Mouse (Mus musculus) urinary bladder, adult 18-20 months (tissue): ENCODE measurements around the gene Slc27a4.

Experiments used
- DNase-seq, 2 experiments: peaks; one replicate each; pipeline ENCODE4 v3.0.0; 2022; ENCODE audit warnings: low spot score in 2 of 2, mixed read lengths in 2 of 2

Gene Slc27a4

GRCm38 (mm10) chr2:29856451-29857260 lies 54.2 kb downstream of the Slc27a4 start:
- no peak for DNase-seq

GRCm38 (mm10) chr2:29857341-29857740 lies 54.9 kb downstream of the Slc27a4 start:
- no peak for DNase-seq

GRCm38 (mm10) chr2:29857967-29858366 lies 55.5 kb downstream of the Slc27a4 start:
- DNase-seq: no peak

- DNase-seq: no peak
Observed at GRCm38 (mm10) chr2:29858748-29859473, 56.5 kb downstream of the Slc27a4 start.

GRCm38 (mm10) chr2:29865125-29865524 lies 62.7 kb downstream of the Slc27a4 start:
- no peak for DNase-seq
